Mouse (Mus musculus): ENCODE data around the gene Ptchd3.

Gene Ptchd3

DNA sequence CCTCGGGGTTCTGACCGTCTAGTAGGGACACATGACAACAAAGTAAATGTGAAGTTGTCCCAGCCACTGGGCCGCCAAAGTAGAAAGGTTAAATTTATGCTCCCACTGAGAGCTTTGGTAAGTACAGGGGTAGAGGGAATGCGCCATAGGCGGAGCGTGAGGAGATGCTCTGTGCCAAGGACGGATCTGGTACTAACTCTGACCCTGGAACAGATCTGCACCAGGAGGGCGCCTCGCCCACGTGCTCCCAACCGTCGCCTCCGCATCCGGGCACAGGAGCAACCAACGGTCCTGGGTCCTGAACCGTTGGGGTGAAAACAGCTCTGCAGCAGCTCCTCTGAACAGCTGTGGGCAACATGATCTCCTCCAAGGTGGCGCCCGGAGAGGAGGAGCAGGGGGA, at the start of gene Ptchd3:
Gene Ptchd3, plus strand, starts transcription at position 301 of the 400 bp plus-strand sequence.
- DNase-seq (ENCODE audit: low spot score in 2 of 2), result no peak

DNA sequence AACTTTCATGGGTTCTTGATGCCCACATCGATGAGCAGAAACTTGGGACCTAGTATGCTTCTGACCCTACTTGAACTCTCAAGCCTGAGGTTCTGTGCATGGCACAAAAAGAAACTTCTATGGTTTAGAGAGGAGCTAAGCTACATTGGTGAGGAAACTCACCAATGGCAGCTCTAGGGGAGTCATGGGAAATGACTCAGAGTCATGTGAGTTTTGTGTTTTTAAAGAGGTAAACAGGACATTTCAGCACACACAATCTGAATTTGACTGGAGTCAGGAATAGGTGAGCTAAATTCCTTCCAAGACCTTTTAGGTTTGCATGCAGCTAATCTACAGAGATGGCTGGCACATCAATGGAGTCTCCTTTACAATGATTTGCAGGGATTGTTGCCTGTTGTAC, 48.2 kb upstream of the Ptchd3 start:
- DNase-seq (ENCODE audit: low spot score in 2 of 2), result no peak

DNA sequence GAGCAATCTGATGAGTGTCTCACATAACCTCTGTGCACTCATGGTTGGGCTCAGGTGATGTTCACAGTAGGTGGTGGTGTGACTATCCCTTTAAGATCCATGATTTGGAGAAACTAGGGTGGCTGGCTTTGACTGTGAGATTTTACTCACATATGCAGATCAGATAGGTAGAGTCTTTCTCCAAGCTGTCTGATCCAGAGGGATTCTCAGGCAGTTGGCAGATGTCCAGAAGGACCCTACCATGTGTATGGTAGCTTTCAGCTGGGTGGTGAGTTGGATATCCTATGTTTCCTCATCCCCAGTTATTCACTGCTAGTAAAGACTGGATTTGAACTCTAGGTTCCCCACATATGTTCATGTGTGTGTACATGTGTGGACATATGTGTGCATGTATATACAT, 42.6 kb upstream of the Ptchd3 start:
- no peak for DNase-seq (ENCODE audit: low spot score in 2 of 2)

GRCm38 (mm10) chr11:121789566-121789965, 40.5 kb upstream of the Ptchd3 start:
- DNase-seq (ENCODE audit: low spot score in 2 of 2), result no peak

DNA sequence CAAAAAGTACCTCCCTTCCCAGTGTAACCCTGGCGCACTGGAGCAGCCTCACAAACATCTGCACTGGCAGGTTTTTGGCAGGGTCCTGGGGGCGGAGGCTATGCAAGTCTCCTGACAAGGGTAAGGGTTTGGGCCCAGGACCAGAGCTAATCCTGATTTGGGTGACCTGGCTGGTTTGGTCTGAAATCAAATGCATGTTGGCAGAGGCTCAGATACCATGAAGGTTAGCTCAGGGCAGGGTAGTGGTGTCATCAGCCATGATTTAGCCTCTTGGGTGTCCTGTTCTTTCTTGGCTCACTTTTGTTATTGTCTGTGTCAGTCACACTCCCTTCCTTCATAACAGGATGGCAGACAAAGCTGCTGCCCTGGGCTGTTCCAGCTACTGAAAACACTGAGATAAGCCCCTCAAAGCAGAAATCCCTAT, 39.4 kb upstream of the Ptchd3 start:
- DNase-seq (ENCODE audit: low spot score in 2 of 2), result no peak

- DNase-seq (ENCODE audit: low spot score in 2 of 2), result no peak
Observed at GRCm38 (mm10) chr11:121791446-121791845, 38.6 kb upstream of the Ptchd3 start.

- DNase-seq (ENCODE audit: low spot score in 2 of 2), result no peak
Observed at GRCm38 (mm10) chr11:121791991-121792390, 38.1 kb upstream of the Ptchd3 start.

- no peak for DNase-seq (ENCODE audit: low spot score in 2 of 2)
Observed at GRCm38 (mm10) chr11:121793530-121793929, 36.5 kb upstream of the Ptchd3 start.

DNA sequence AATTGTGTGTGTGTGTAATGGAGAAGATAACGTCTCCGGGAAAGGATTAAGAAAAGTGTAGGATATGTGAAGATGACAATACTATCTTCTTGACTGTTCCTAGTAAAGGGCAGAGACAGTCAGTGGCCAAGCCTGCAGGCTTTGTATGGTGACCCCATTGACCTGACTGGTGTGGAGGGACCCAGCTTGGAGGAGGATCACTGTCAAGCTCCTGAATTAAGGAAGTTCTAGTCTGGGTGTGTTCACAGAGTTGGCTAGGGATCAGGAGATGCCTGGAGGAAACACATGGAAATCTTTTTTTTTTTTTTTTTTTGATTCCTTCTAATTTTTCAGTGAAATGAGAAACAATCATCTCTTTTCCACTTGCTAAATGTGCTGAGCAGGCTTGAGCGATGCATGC, 35.9 kb upstream of the Ptchd3 start:
- DNase-seq (ENCODE audit: low spot score in 2 of 2), result no peak

- DNase-seq (ENCODE audit: low spot score in 2 of 2), result no peak
Observed at GRCm38 (mm10) chr11:121794591-121795199, 35.4 kb upstream of the Ptchd3 start.

DNA sequence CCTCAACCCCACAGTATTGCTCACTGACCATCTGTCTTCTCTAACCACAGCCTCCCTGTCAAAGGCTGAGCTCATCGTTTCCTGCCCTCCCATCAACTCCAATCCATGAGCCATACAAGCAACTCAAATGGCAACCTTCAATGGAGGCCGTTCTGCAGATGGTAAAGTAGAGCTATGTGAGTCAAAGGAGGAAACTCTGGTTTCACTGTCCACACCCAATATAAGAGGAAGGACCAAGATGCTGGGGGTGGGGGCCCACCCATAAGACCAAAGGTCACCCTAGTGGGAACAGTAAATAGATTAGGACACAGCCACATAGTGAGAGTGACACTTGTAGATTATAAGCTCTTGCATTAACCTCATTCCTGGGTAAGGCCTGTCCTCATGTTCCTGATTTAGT, 34.1 kb upstream of the Ptchd3 start:
- DNase-seq (ENCODE audit: low spot score in 2 of 2), result no peak

GRCm38 (mm10) chr11:121798591-121798990, 31.5 kb upstream of the Ptchd3 start:
- DNase-seq (ENCODE audit: low spot score in 2 of 2), result no peak

- DNase-seq (ENCODE audit: low spot score in 2 of 2), result no peak
Observed at GRCm38 (mm10) chr11:121799746-121800299, 30.2 kb upstream of the Ptchd3 start.

DNA sequence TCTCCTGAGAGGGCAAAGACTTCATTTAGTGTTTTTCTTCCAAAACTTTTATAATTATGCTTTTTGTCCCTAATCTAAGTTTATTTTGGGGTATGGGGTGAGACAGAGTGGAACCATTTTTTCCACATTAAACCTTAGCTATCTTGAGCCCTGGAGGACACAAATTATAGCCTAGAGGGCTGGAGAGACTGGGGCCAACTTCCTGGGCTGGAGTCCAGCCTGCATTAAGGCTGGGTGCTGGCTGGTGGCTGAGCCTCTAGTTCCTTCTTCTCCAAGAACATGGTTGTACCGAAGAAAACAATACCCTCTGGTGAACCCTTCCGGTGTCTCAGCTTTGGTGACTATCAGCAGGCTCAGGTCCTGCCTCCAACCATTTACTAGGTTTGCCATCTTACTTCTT, 27.3 kb upstream of the Ptchd3 start:
- no peak for DNase-seq (ENCODE audit: low spot score in 2 of 2)

DNA sequence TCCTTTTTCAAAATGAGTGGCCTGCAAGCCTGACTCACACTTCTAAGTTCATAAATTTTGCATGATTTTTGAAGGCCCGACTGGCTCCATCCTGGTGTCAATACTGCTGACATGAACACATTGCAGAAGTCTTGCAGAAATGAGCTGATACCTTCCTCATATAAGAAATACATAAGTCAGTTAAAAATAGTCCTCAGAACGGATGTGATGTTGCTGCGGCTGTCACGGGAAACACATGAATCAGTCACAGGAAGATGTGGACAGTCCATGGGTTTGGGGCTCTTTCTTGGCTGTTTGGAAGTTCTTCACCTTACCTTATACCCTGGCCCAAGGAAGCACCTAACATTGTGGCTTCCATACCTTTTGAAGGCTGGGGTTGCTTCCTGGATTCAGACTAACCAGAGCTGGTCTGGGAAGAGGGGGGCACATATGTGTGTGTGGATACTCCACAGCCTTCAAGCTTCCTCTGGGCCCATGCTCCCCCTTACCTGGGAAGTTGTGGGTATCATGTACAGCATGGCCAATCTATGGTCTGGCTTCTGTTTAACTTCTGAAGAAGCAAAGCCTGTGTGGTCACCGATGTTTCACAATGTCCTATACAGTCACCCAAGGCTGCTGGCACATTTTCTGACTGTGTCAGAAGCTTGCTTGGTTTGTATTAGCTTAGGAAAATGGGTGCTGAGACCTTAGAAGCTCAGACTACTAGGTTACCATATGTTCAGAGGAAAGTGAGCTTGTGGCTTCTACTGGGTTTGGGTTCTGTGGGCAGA, 25.6 kb upstream of the Ptchd3 start:
- no peak for DNase-seq (ENCODE audit: low spot score in 2 of 2)

DNA sequence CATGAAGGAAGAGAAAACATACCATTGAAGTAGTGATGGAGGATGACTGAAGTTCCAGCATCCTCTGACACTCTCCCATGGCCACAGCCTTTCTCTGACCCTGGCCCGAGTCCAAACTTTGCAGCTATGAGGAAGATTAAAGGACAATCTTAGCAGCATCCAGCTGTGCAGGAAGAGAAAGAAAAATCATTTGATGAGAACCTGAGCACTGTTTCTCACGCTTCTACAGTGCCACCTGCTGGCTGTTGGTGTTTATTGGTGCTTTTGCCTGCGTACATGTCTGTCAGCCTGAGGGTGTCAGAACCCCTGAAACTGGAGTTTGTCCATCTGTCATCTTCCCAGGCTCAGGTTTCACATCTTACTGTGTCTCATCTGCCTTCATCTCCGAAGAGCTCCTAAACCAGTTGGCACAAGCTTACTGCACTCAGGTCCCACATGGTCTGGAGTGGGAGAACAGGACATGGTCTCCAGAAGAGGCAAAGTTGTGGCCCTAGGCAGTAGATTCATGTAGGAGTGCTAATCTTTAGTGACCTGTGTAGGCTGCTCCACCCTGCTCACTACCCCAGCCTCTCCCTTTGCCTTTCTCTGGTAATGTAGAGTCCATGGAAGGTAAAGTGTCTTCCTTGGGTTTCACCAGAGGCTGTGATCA, 21.7 kb upstream of the Ptchd3 start:
- DNase-seq (ENCODE audit: low spot score in 2 of 2), result peak; percentile 69 to 85

GRCm38 (mm10) chr11:121808866-121809265, 21.2 kb upstream of the Ptchd3 start:
- peak in 1 of 2 experiments; percentile 13 for DNase-seq (ENCODE audit: low spot score in 2 of 2)

GRCm38 (mm10) chr11:121845923-121846322, 15.9 kb downstream of the Ptchd3 start:
- peak in 1 of 2 experiments; percentile 9 for DNase-seq (ENCODE audit: low spot score in 2 of 2)

- DNase-seq (ENCODE audit: low spot score in 2 of 2), result peak in 1 of 2 experiments; percentile 79
Observed at GRCm38 (mm10) chr11:121847790-121848299, 17.8 kb downstream of the Ptchd3 start.
